Comparison of ENCODE assay signal across 7 mouse cellular contexts in the genomic region with DNA sequence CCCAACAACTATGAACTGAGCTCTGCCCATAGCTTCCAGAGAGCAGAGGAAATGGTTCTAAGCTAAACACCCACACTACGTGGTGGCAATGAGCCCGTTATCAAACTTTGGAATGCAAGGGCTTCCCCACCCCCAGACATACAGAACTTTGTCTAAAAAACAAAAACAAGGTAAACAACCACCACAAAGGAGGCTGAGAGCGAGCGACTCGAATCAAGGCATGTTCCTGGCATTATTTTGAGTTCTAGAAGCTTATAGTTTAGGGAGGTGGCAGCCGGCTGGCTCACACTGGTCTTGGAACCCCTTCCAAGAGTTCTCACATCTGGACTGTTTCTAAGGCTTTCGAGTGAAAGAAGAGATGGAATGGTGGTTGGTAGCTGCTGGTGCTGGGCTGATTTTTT. TPM values are rescaled to one million over a fixed set of nuclear protein-coding genes. Genes with fewer than 3 reads are reported as not detected.
DNase-seq lines count a peak whose midpoint lies in the region; ATAC-seq and TF ChIP-seq lines count a peak whose summit lies in the region.

No protein-coding gene starts in this region.

- peaks cover 16% of the 10 kb centered on the region; the same call in 1 of the 2 replicates for H3K4me1 ChIP-seq in embryonic fibroblast, embryonic 13.5 days (ENCODE audit: control insufficient read depth, insufficient read depth, low read length)
- H3K4me1 ChIP-seq in intestine, embryonic 16.5 days (ENCODE audit: control insufficient read depth, insufficient read depth, low read length): peaks cover 51% of the 10 kb centered on the region
- peaks cover 35% of the 10 kb centered on the region for H3K4me1 ChIP-seq in lung, embryonic 14.5 days (ENCODE audit: insufficient read depth)
- peaks cover 36% of the 10 kb centered on the region for H3K4me1 ChIP-seq in stomach, embryonic 14.5 days (ENCODE audit: control insufficient read depth, insufficient read depth, low read length)

- H3K9ac ChIP-seq in intestine, embryonic 16.5 days (ENCODE audit: low read depth, low read length): peak overlapping the region; percentile 98
- H3K9ac ChIP-seq in lung, embryonic 14.5 days: peak overlapping the region; percentile 98
- peak overlapping the region; percentile 98 for H3K9ac ChIP-seq in stomach, embryonic 14.5 days (replicated peaks; ENCODE audit: low read depth, low read length)

- H3K36me3 ChIP-seq in C2C12 (ENCODE audit: control insufficient read depth, insufficient read depth): peaks cover 29% of the 10 kb centered on the region
- H3K36me3 ChIP-seq in intestine, embryonic 16.5 days (ENCODE audit: control insufficient read depth, insufficient read depth, low read length): no peaks in the 10 kb centered on the region
- H3K36me3 ChIP-seq in lung, embryonic 14.5 days (ENCODE audit: insufficient read depth): peaks cover 21% of the 10 kb centered on the region
- H3K36me3 ChIP-seq in stomach, embryonic 14.5 days (ENCODE audit: control insufficient read depth, insufficient read depth, low read length): peaks cover 10% of the 10 kb centered on the region; the same call in 1 of the 2 replicates

- no peaks in the 10 kb centered on the region for H3K9me3 ChIP-seq in intestine, embryonic 16.5 days (ENCODE audit: control insufficient read depth, low read length)
- H3K9me3 ChIP-seq in lung, embryonic 14.5 days (ENCODE audit: low read depth, low read length): no peaks in the 10 kb centered on the region
- no peaks in the 10 kb centered on the region for H3K9me3 ChIP-seq in stomach, embryonic 14.5 days (ENCODE audit: control insufficient read depth, low read depth, low read length)

- ATAC-seq in intestine, embryonic 16.5 days: no peak
- no peak for ATAC-seq in lung, embryonic 14.5 days (ENCODE audit: insufficient read depth)
- no peak for ATAC-seq in stomach, embryonic 14.5 days (ENCODE audit: insufficient number of reproducible peaks, insufficient read depth, low FRiP score, low read depth)

- H3K79me3 ChIP-seq in C2C12 (ENCODE audit: low read depth): peaks cover 28% of the 10 kb centered on the region

- WGBS in intestine, embryonic 16.5 days: 2% methylated on average over 7 of the region's 7 CpGs
- 2% methylated on average over 7 of the region's 7 CpGs for WGBS in lung, embryonic 14.5 days
- 1% methylated on average over 7 of the region's 7 CpGs for WGBS in stomach, embryonic 14.5 days

- peak overlapping the region; percentile 62 for H3K4me2 ChIP-seq in intestine, embryonic 16.5 days (ENCODE audit: low read depth, low read length)
- H3K4me2 ChIP-seq in lung, embryonic 14.5 days: peak overlapping the region; percentile 77
- peak overlapping the region; percentile 54 for H3K4me2 ChIP-seq in stomach, embryonic 14.5 days (replicated peaks; ENCODE audit: low read depth, low read length)

- H3K27ac ChIP-seq in embryonic fibroblast, embryonic 13.5 days (ENCODE audit: insufficient read depth, low read length): peak overlapping the region; percentile 94
- H3K27ac ChIP-seq in intestine, embryonic 16.5 days (ENCODE audit: low read length): peak overlapping the region; percentile 99
- H3K27ac ChIP-seq in lung, embryonic 14.5 days (ENCODE audit: low read depth): peak overlapping the region; percentile 97
- peak overlapping the region; percentile 98 for H3K27ac ChIP-seq in stomach, embryonic 14.5 days (ENCODE audit: low read length)

- DNase-seq in 3134 (ENCODE audit: extremely low read depth, insufficient read length, low spot score): peak; percentile 44
- peak; percentile 68 for DNase-seq in lung, embryonic 14.5 days
- no peak for DNase-seq in cerebellum, adult 9-10 months

- H3K4me3 ChIP-seq in C2C12 (ENCODE audit: insufficient read depth, poor library complexity, severe bottlenecking): peak overlapping the region; percentile 85
- H3K4me3 ChIP-seq in embryonic fibroblast, embryonic 13.5 days (ENCODE audit: insufficient read depth, low read length): peak overlapping the region; percentile 88
- peak overlapping the region; percentile 94 for H3K4me3 ChIP-seq in intestine, embryonic 16.5 days (ENCODE audit: low read length)
- peak overlapping the region; percentile 93 for H3K4me3 ChIP-seq in lung, embryonic 14.5 days (ENCODE audit: low read depth, low read length)
- peak overlapping the region; percentile 93 for H3K4me3 ChIP-seq in stomach, embryonic 14.5 days (ENCODE audit: low read depth, low read length)

- peak; percentile 45; the same call in 1 of the 2 replicates for TF ChIP-seq POLR2A in embryonic fibroblast, embryonic 13.5 days (IDR thresholded peaks at IDR 0.05; ENCODE audit: low read depth, low read length)

- TF ChIP-seq CTCF in C2C12 (IDR thresholded peaks at IDR 0.05; ENCODE audit: control insufficient read depth, insufficient read depth, insufficient read length): no peak
- no peak for TF ChIP-seq CTCF in embryonic fibroblast, embryonic 13.5 days (IDR thresholded peaks at IDR 0.05; ENCODE audit: borderline replicate concordance, insufficient read depth, low read length)
- no peak for TF ChIP-seq CTCF in lung, embryonic 14.5 days (IDR thresholded peaks at IDR 0.05; ENCODE audit: low read depth)

- no peaks in the 10 kb centered on the region for H3K27me3 ChIP-seq in C2C12 (ENCODE audit: control insufficient read depth, insufficient read depth, insufficient read length)
- H3K27me3 ChIP-seq in intestine, embryonic 16.5 days (replicated peaks; ENCODE audit: control insufficient read depth, insufficient read depth, low read length): no peaks in the 10 kb centered on the region
- H3K27me3 ChIP-seq in lung, embryonic 14.5 days (ENCODE audit: insufficient read depth, low read length): no peaks in the 10 kb centered on the region
- H3K27me3 ChIP-seq in stomach, embryonic 14.5 days (ENCODE audit: control insufficient read depth, insufficient read depth, low read length): no peaks in the 10 kb centered on the region

- peak overlapping the region; percentile 68 for H3ac ChIP-seq in C2C12 (ENCODE audit: control insufficient read depth, insufficient read length, low read depth)

- peaks cover 54% of the 10 kb centered on the region for H3K79me2 ChIP-seq in C2C12 (ENCODE audit: control insufficient read depth, insufficient read depth)

TF ChIP-seq in C2C12, 6 proteins besides CTCF, POLR2A, EP300 and RAD21:
- TF ChIP-seq MYOG (IDR thresholded peaks at IDR 0.05; ENCODE audit: control insufficient read depth, extremely low read depth, insufficient read length) (no peak), FOSL1 (IDR thresholded peaks at IDR 0.05; ENCODE audit: insufficient read depth, low read length, poor library complexity, severe bottlenecking) (no peak), USF1 (IDR thresholded peaks at IDR 0.05; ENCODE audit: low read depth) (no peak), CEBPB (IDR thresholded peaks at IDR 0.05; ENCODE audit: low read depth) (no peak), MYOD1 (IDR thresholded peaks at IDR 0.05; ENCODE audit: control insufficient read depth, insufficient read length, low read depth) (no peak), MAX (IDR thresholded peaks at IDR 0.05) (no peak)

RNA-seq across cellular contexts. Expression of gene Zfp36l2, which starts 2.7 kb away (rescaled TPM):
- polyA plus RNA-seq in C2C12 (2012; fragmentation: generic; extraction: Trizol): 61.8 TPM
- polyA plus RNA-seq in embryonic fibroblast, embryonic 13.5 days (2011; ENCODE audit: insufficient read length, low read depth, missing spikeins): 171 and 187 TPM in 2 replicates
- polyA plus RNA-seq in intestine, embryonic 16.5 days (2015; fragmentation: Nextera tagmentation; extraction: Ambion mirVana): 14.4 and 16.2 TPM in 2 replicates
- 20.8 and 21.9 TPM in 2 replicates for polyA plus RNA-seq in lung, embryonic 14.5 days (2014; fragmentation: Nextera tagmentation; extraction: Ambion mirVana)
- 31.2 and 33.2 TPM in 2 replicates for polyA plus RNA-seq in stomach, embryonic 14.5 days (2014; fragmentation: Nextera tagmentation; extraction: Ambion mirVana)
